Mouse (Mus musculus): ENCODE data around the gene Wfdc16. TPM values are rescaled to one million over a fixed set of nuclear protein-coding genes. Genes with fewer than 3 reads are reported as not detected.

The Wfdc16 gene
- not detected in 2 replicates for polyA plus RNA-seq (2015; fragmentation: Nextera tagmentation; extraction: Ambion mirVana)

DNA sequence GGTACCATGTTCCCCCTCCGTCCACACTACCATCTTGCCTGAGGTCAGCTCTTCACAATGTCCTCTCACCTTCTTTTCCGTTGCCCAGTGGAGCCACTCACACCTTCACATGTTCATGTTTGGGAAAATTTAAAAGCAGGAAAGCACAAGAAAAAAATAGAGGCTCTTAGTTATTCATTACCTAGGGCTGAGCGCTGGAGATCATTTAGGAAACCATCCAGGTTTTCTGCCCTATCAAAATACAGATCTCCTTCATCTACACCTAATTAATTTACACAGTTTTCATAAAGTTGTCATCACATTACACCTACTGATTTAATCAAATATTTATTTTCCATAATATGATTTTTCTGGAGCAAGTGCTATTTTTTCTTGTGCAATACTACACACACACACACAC lies at the start of gene Wfdc16:
TSS of gene Wfdc16 (minus strand) at position 101 of the 400 bp plus-strand sequence.
- H3K4me2 ChIP-seq, result no peak within 1 kb of the TSS
- no peaks in the 10 kb centered on the region for H3K36me3 ChIP-seq
- H3K9ac ChIP-seq, result no peak within 1 kb of the TSS
- no peaks in the 10 kb centered on the region for H3K27me3 ChIP-seq
- H3K27ac ChIP-seq (replicated peaks), result no peak within 1 kb of the TSS
- 90% methylated on average over 3 of the region's 3 CpGs for WGBS
- no peak within 1 kb of the TSS for H3K4me3 ChIP-seq
- no peak for ATAC-seq (ENCODE audit: low read depth)
- no peaks in the 10 kb centered on the region for H3K9me3 ChIP-seq
- H3K4me1 ChIP-seq (replicated peaks), result no peaks in the 10 kb centered on the region

DNA sequence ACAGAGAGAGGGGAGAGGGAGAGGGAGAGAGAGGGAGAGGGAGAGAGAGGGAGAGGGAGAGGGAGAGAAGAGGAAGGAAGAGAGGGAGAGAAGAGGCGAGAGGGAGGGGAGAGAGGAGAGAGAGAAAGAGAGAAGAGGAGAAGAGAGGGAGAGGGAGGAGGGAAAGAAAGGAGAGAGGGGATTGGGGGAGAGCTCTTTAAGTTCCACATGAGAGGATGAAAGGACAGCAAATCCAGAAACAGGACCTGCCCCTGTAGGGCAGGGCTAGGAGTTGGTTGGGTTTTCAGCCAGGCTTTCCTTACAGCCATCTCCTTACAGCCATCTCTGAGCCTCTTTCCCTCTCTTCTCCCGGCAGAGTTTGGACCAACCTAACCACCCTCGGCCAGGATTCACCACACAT lies 46.2 kb upstream of the Wfdc16 start, which contains the start of gene Wfdc13:
TSS of gene Wfdc13 (plus strand) at position 301 of the 400 bp plus-strand sequence.
- H3K4me1 ChIP-seq (replicated peaks), result no peaks in the 10 kb centered on the region
- H3K4me2 ChIP-seq, result no peak within 1 kb of the TSS
- no peak within 1 kb of the TSS for H3K27ac ChIP-seq (replicated peaks)
- no peaks in the 10 kb centered on the region for H3K9me3 ChIP-seq
- H3K9ac ChIP-seq, result no peak within 1 kb of the TSS
- no peak within 1 kb of the TSS for H3K4me3 ChIP-seq
- no peaks in the 10 kb centered on the region for H3K36me3 ChIP-seq
- no peak for ATAC-seq (ENCODE audit: low read depth)
- no peaks in the 10 kb centered on the region for H3K27me3 ChIP-seq
- 75% methylated on average over 3 of the region's 3 CpGs for WGBS

- Histone ChIP-seq H3K4me2 (no peak overlapping the region), H3K4me1 (replicated peaks) (peaks cover 9% of the 10 kb centered on the region), H3K4me3 (no peak overlapping the region), H3K27ac (replicated peaks) (no peak overlapping the region), H3K36me3 (no peaks in the 10 kb centered on the region), H3K9me3 (no peaks in the 10 kb centered on the region), H3K9ac (no peak overlapping the region), H3K27me3 (no peaks in the 10 kb centered on the region)
- 43% methylated on average over 3 of the region's 3 CpGs for WGBS
- no peak for ATAC-seq (ENCODE audit: low read depth)
Observed at GRCm38 (mm10) chr2:164679906-164680305, 41.3 kb upstream of the Wfdc16 start.

DNA sequence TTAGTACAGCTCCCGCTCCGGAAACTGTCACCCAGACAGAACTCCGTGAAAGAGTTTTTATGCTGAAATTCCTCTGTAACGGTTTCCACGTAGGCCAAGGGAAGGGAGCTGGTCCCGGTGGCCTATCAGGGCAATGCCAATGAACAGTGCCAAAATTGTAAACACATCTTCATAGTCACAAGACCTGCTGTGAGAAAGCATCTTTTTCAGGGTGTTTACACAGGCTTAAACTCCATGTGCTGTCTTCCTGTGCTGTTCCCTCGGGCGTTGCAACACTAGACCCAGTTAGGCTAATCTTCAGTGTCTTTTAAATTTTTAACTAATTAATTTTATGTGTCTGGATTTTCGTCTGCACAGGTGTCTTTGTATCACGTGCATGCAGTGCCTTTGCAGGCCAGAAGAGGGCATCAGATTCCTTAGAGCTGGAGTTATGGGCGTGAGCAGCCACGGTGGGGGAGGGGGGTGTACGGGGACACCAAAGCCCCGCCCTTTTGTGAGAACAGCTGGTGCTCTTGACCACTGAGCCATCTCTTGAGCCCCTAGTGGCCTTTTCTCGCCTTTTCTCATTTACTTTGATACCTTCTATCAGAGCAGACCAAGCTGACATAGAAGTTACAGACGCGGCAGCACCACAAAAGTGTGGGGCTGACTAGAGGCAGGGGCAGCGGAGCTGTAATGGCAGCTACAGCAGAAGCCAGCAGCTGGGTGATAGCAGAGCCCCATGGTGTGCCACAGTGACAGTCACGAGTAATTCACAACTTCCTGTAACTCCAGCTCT lies 40.4 kb upstream of the Wfdc16 start:
- H3K4me1 ChIP-seq (replicated peaks), result peaks cover 9% of the 10 kb centered on the region
- H3K9ac ChIP-seq, result 0 out of 2 replicates have a peak overlapping the region, but pooled peaks have one; percentile 26
- no peak overlapping the region for H3K27ac ChIP-seq (replicated peaks)
- no peaks in the 10 kb centered on the region for H3K9me3 ChIP-seq
- WGBS, result 22% methylated on average over 19 of the region's 19 CpGs
- H3K4me3 ChIP-seq, result peak overlapping the region; percentile 32
- no peaks in the 10 kb centered on the region for H3K27me3 ChIP-seq
- peak; percentile 79 for ATAC-seq (ENCODE audit: low read depth)
- peak overlapping the region; percentile 52 for H3K4me2 ChIP-seq
- H3K36me3 ChIP-seq, result no peaks in the 10 kb centered on the region

DNA sequence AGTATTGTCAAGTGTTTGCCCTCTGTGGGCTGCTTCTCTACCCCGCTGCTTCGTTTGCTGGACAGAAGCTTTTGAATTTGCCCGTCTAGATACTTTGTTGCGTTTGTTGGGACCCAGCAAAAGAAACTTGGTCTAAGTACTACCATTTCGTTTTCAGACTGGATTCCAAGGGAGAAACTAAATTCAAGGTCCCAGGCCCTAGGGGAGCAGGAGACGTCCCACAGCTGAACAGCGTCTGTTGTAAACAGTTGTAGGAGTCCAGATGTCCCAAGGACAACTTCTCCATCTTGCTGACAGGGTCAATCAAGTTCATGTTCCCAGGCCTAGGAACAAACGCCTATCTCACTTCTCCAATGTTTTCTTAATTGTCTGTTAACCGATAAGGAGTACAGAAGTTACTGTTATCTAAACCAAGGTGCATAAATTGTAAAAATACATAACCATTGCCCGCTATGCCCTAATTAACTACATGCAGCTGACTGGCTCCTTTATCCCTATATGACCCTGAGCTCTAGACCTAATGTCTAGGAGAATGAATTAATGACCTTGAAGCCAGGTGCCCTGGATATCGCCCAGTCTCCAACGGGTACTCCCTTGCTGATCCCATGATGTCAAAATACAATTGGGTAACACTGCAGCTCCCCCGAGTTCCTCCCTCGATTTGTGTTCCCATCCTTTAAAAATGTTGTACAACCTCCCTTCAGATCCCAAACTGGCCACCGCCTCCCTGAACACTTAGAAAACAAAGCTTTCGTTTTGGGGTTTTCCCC lies 38.5 kb upstream of the Wfdc16 start:
- Histone ChIP-seq H3K4me1 (replicated peaks) (peaks cover 9% of the 10 kb centered on the region), H3K36me3 (no peaks in the 10 kb centered on the region), H3K9me3 (no peaks in the 10 kb centered on the region), H3K9ac (no peak overlapping the region), H3K27me3 (no peaks in the 10 kb centered on the region), H3K27ac (replicated peaks) (no peak overlapping the region), H3K4me2 (no peak overlapping the region), H3K4me3 (no peak overlapping the region)
- 85% methylated on average over 16 of the region's 16 CpGs for WGBS
- ATAC-seq (ENCODE audit: low read depth), result no peak

- no peaks in the 10 kb centered on the region for H3K9me3 ChIP-seq
- no peak overlapping the region for H3K27ac ChIP-seq (replicated peaks)
- no peak overlapping the region for H3K4me3 ChIP-seq
- peaks cover 9% of the 10 kb centered on the region for H3K4me1 ChIP-seq (replicated peaks)
- no peaks in the 10 kb centered on the region for H3K36me3 ChIP-seq
- ATAC-seq (ENCODE audit: low read depth), result no peak
- no peak overlapping the region for H3K9ac ChIP-seq
- H3K4me2 ChIP-seq, result no peak overlapping the region
- no peaks in the 10 kb centered on the region for H3K27me3 ChIP-seq
- 79% methylated on average over 7 of the region's 7 CpGs for WGBS
Observed at GRCm38 (mm10) chr2:164676103-164676502, 37.5 kb upstream of the Wfdc16 start.

- Histone ChIP-seq H3K27ac (replicated peaks) (no peak within 1 kb of the TSS), H3K9ac (no peak within 1 kb of the TSS), H3K9me3 (no peaks in the 10 kb centered on the region), H3K4me3 (no peak within 1 kb of the TSS), H3K27me3 (no peaks in the 10 kb centered on the region), H3K4me1 (replicated peaks) (peaks cover 4% of the 10 kb centered on the region; the same call in 1 of the 2 replicates), H3K36me3 (no peaks in the 10 kb centered on the region), H3K4me2 (no peak within 1 kb of the TSS)
- ATAC-seq (ENCODE audit: low read depth), result no peak
- 84% methylated on average over 7 of the region's 7 CpGs for WGBS
Observed at GRCm38 (mm10) chr2:164673987-164674386, 35.4 kb upstream of the Wfdc16 start, which contains the start of gene Wfdc11. Gene Wfdc11 (minus strand): TSS chr2:164674087.

GRCm38 (mm10) chr2:164670938-164671337 lies 32.3 kb upstream of the Wfdc16 start:
- no peak overlapping the region for H3K4me2 ChIP-seq
- no peaks in the 10 kb centered on the region for H3K36me3 ChIP-seq
- H3K4me1 ChIP-seq (replicated peaks), result no peaks in the 10 kb centered on the region
- no peaks in the 10 kb centered on the region for H3K27me3 ChIP-seq
- ATAC-seq (ENCODE audit: low read depth), result no peak
- H3K9ac ChIP-seq, result no peak overlapping the region
- no peak overlapping the region for H3K4me3 ChIP-seq
- 36% methylated on average over 1 of the region's 1 CpGs for WGBS
- no peaks in the 10 kb centered on the region for H3K9me3 ChIP-seq
- no peak overlapping the region for H3K27ac ChIP-seq (replicated peaks)

GRCm38 (mm10) chr2:164670261-164670660 lies 31.7 kb upstream of the Wfdc16 start:
- Histone ChIP-seq H3K4me1 (replicated peaks) (no peaks in the 10 kb centered on the region), H3K9me3 (no peaks in the 10 kb centered on the region), H3K27ac (replicated peaks) (no peak overlapping the region), H3K36me3 (no peaks in the 10 kb centered on the region), H3K4me3 (no peak overlapping the region), H3K27me3 (no peaks in the 10 kb centered on the region), H3K4me2 (no peak overlapping the region), H3K9ac (no peak overlapping the region)
- ATAC-seq (ENCODE audit: low read depth), result no peak
- WGBS, result 81% methylated on average over 5 of the region's 5 CpGs

DNA sequence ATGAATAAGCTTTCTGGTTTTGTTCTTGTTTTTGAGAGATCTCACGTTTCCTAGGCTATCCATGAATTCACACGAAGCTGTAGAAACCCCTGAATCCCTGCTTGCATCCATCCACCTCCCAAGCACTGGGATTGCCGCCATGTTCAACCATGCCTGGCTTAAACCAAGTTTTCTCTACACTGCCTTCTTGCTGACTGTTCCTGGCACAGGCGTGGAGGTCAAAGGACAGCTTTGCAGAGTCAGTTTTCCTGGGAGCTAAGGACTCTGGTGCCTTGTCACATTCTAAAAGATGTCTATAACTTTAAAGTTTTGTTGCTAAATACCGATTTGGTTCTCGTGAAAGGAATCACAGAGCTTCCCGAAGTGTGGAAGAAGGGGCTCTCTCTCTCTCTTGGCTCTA lies 26.3 kb upstream of the Wfdc16 start:
- Histone ChIP-seq H3K27ac (replicated peaks) (no peak overlapping the region), H3K4me3 (no peak overlapping the region), H3K36me3 (no peaks in the 10 kb centered on the region), H3K4me2 (no peak overlapping the region), H3K9ac (no peak overlapping the region), H3K4me1 (replicated peaks) (no peaks in the 10 kb centered on the region), H3K27me3 (no peaks in the 10 kb centered on the region), H3K9me3 (no peaks in the 10 kb centered on the region)
- ATAC-seq (ENCODE audit: low read depth), result no peak
- 92% methylated on average over 7 of the region's 7 CpGs for WGBS

DNA sequence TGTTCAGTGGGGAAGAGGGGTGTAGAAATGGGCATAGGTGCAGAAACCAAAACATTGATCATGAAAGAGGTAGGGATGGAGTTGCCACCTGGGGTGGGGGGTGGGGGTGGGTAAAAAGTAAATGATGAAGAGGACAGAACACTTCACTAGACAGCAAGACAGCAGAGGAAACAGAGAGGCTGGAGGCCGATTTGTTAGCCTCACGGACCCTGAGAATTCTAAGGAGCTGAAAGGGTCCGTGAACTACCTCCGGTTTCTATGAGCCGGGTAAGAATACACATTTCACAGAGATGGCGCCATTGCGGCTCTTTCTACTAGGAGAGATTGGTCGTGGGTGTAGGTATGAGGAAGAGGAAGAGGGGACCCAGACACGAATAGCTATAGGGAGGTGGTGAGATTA lies 17.9 kb upstream of the Wfdc16 start, which contains the start of gene Wfdc9:
TSS of gene Wfdc9 (minus strand) at position 101 of the 400 bp plus-strand sequence.
- WGBS, result 85% methylated on average over 9 of the region's 9 CpGs
- no peak within 1 kb of the TSS for H3K4me3 ChIP-seq
- no peak within 1 kb of the TSS for H3K27ac ChIP-seq (replicated peaks)
- H3K36me3 ChIP-seq, result no peaks in the 10 kb centered on the region
- ATAC-seq (ENCODE audit: low read depth), result no peak
- no peaks in the 10 kb centered on the region for H3K27me3 ChIP-seq
- no peaks in the 10 kb centered on the region for H3K4me1 ChIP-seq (replicated peaks)
- no peaks in the 10 kb centered on the region for H3K9me3 ChIP-seq
- no peak within 1 kb of the TSS for H3K4me2 ChIP-seq
- H3K9ac ChIP-seq, result no peak within 1 kb of the TSS

- 17% methylated on average over 11 of the region's 11 CpGs for WGBS
- Histone ChIP-seq H3K4me2 (no peak within 1 kb of the TSS), H3K4me1 (replicated peaks) (no peaks in the 10 kb centered on the region), H3K9ac (no peak within 1 kb of the TSS), H3K36me3 (no peaks in the 10 kb centered on the region), H3K27me3 (no peaks in the 10 kb centered on the region), H3K4me3 (no peak within 1 kb of the TSS), H3K27ac (replicated peaks) (no peak within 1 kb of the TSS), H3K9me3 (no peaks in the 10 kb centered on the region)
- ATAC-seq (ENCODE audit: low read depth), result no peak
Observed at GRCm38 (mm10) chr2:164655858-164656257, 17.3 kb upstream of the Wfdc16 start, which contains the start of gene Wfdc10. Gene Wfdc10 (plus strand): TSS chr2:164656046.
